Mouse (Mus musculus) G1E (cell line): Measurements from ENCODE around the gene Cygb.

Source experiments
- CTCF ChIP-seq: IDR thresholded peaks from 2 replicates; pipeline ENCODE4 v1.5.1; 2012; ENCODE audit warnings: low read depth, low read length, inconsistent platforms, mixed read lengths
- GATA2 ChIP-seq: IDR thresholded peaks from 2 replicates; pipeline ENCODE4 v1.6.1; 2012; ENCODE audit warnings: low read depth, low read length, inconsistent platforms, borderline replicate concordance
- TAL1 ChIP-seq: conservative IDR thresholded peaks from 2 replicates; pipeline ENCODE4 v1.6.1; 2012; ENCODE audit warnings: low read depth, low read length, inconsistent platforms, mixed read lengths

GRCm38 (mm10) chr11:116693899-116694249 is 39.8 kb upstream of the Cygb start:
- TF ChIP-seq CTCF (no peak), GATA2 (no peak), TAL1 (no peak)
